Mouse (Mus musculus): Measurements from ENCODE around the gene Hist1h1d.

Hist1h1d gene

DNA sequence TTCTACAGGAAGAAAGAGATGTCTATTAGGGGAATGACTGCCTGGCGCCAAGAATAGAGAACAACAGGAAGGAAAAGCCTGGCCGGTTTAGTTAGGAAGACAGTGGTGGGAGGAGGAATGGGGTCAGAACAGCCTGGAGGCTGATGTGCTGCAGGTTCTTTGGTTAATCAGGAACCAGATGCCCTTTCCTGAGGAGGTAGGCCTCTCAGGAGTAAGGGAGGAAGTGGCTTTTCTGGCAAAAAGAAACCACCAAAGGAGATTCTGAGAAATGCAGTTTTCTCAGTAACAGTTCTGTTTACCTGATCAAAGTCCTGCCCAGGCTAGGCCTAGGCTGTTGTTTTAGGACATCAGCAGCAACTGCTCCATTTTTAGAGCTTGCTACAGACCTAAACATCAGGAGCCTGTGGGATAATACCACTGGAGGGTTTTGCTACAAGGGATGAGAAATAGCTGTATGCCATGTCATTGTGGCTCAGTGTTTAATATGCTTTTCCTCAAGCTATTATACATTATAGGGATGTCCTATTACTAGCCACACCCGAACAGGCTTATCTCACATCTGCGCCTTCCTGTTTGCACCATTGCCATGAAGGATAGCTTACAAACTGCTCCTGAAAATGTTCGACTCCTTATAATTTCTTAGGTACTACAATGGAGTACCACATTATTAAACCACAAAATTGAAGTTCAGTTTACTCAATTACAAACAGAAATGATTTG, 40.1 kb downstream of the Hist1h1d start:
- peak; percentile 33 for DNase-seq

- peak; percentile 41 for DNase-seq
These were observed 42.1 kb downstream of the Hist1h1d start for GRCm38 (mm10) chr13:23595185-23595584.

DNA sequence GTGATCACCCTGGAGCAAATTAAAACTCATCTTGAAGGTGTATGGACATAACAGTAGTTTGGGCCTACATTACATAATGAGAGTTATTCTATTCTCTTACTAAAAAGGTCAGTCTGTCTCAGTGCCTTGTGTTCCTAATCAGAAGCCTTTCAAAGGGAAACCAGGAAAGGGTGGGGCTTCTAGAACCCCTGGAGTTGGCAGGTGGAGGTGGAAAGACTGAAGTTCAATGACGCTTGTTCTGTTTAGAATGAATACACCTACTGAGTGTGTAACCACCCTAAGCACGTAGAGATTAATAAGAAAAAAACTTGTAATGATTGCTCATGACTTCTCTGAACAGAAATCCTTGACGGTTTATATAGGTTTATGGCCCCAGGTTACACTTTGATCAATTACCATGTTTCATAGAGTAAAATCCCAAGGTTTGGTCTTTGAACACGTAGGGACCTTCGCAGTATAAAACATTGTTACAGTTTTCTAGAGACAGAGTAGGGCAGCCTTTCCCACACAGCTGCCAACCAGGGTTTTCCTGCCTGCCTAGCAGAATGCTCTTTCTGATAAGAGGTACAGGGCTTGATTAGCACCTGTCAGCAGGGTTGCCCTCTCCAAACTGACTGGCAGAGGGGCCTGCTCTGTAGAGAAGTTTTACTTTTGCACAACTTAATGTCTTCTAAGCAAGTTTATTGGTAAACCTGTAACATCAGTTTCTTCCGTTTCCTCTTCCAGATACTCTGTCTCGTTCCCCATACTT, 42.7 kb downstream of the Hist1h1d start:
- DNase-seq = peak; percentile 79

GRCm38 (mm10) chr13:23597957-23598356, 44.9 kb downstream of the Hist1h1d start:
- DNase-seq = peak; percentile 88

- DNase-seq = no peak
These were observed 50.2 kb downstream of the Hist1h1d start for GRCm38 (mm10) chr13:23603182-23603699.

GRCm38 (mm10) chr13:23604452-23604851, 51.4 kb downstream of the Hist1h1d start:
- DNase-seq = no peak

- no peak for DNase-seq
These were observed 52.0 kb downstream of the Hist1h1d start for GRCm38 (mm10) chr13:23605052-23605451.

DNA sequence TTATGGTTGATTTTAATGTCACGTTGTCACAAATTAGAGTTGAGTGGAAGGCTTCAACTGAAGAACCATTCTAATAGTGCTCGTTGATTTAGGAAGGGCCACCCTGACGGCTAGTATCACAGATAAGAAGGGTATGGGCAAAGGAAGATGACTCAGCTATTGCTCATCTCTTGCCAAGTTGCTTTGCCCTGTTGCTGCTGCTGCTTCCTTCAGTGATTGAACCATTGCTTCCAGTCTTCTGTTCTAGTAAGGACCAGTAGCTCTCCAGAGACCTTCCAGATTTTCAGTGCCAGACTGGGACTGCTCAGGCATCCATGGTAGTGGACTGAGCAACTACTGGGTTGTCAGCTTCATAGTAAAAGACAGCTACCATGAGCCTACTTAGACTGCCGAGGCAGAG, 56.1 kb downstream of the Hist1h1d start:
- peak; percentile 63 for DNase-seq

GRCm38 (mm10) chr13:23609844-23610243, 56.8 kb downstream of the Hist1h1d start:
- DNase-seq = peak; percentile 7

All from liver (tissue).